Mouse (Mus musculus): ENCODE measurements around the gene Sypl.
"Not testable (repeated sequence)": the region's sequence is repeated elsewhere in the genome, so short reads cannot be mapped to it uniquely, and the experiment has no call there.

The Sypl gene

DNA sequence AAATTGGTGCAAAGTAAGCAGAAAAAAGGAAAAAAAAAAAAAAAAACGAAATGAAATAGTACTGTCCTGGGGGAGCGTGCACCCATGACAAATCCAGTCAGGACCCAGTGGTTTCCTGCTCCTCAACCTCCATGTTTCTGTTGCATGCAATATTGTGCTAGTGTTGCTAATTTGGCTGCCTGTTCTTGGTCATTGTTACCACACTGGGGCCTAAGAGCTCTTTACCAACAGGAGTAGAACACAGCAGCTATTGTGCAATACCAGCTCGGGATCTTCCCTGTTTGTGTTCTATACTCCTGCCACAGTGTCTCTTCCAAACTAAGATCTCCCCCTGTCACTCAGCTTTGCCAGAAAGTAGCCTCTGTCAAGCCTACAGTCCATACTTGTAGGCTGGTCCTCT lies 9.7 kb upstream of the Sypl start:
- DNase-seq, result no peak

DNA sequence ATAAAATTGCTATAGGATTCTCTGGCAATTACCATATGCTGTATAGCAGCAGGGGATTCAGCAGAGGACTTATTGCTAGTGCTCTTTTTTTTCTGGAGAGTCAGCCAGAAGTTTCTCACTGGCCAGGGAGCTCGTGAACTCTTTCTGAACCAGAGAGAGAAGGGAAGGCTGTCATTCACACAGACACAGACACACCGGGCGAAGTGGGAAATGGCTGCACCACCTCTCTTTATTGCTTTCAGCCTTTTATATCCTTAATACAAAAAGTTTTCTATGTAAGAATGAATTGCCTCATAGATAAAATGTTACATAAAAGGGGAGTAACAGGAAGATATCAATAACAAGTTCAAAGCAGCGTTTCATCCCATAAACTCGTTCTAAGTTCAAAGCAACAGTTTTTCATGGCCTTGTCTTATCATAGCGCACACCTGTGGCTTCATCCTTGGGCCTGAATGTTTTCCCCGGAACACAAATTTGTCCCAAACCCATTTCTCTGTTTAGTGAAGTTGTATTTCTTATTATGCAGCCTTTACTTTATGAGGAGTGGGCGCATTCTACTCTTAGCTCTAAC lies 8.7 kb upstream of the Sypl start:
- no peak for DNase-seq

DNA sequence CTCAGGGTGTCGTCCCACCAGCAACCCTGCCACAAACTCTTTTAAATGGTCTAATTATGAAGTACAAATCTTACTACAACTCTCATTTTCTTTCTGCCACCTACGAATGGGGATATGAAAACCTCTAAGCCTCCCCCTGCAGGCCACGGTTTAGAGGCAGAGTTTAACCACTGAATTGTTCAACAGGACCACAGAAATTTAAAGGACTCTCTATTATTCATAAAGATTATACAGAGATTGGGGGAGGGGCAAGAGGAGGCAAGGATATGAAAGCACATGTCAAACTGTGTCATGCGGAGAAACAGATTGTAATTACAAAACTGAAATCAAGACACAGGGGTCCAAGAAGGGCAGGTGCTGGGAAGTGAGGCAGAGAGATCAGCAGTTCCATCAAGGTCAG lies 7.3 kb upstream of the Sypl start:
- no peak for DNase-seq

DNA sequence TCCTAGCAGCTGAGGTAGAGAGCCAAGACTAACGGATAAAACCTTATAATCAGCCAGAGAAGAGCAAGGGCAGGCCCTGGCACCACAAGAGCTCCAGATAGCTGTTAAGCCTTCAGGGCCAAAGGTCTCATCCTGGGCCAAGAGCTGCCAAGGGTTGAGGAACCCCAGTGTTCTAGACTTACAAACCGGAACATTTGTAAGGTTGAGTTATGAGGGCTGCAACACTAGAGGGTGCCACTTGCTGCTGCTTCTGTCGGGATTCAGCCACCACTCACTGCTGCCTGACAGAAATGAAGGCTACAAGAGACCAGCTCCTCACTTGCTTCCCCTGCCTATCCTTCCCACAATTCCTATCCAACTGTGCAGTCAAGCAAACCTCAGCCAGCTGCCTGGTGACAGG lies 1.3 kb upstream of the Sypl start:
- DNase-seq, result peak; percentile 36

DNA sequence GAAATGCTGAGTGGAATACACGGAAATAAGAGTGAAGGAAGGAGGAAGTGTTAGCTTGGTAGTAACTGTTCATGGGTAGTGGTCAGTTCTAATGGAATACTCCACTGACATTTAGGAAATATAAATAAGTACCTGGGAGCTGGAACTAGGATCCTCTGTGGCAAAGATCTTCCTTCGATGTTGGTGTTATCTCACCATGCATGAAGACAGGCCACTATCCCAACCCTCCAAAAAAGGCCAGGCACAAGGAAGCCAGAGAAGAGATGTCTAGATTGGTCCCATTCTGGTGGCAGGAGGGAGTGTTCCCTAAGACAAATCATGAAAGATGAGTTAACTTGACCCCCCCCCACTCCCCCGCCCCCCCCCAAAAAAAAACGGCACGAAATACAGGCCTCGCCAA lies 625 bp upstream of the Sypl start:
- no peak for DNase-seq

DNA sequence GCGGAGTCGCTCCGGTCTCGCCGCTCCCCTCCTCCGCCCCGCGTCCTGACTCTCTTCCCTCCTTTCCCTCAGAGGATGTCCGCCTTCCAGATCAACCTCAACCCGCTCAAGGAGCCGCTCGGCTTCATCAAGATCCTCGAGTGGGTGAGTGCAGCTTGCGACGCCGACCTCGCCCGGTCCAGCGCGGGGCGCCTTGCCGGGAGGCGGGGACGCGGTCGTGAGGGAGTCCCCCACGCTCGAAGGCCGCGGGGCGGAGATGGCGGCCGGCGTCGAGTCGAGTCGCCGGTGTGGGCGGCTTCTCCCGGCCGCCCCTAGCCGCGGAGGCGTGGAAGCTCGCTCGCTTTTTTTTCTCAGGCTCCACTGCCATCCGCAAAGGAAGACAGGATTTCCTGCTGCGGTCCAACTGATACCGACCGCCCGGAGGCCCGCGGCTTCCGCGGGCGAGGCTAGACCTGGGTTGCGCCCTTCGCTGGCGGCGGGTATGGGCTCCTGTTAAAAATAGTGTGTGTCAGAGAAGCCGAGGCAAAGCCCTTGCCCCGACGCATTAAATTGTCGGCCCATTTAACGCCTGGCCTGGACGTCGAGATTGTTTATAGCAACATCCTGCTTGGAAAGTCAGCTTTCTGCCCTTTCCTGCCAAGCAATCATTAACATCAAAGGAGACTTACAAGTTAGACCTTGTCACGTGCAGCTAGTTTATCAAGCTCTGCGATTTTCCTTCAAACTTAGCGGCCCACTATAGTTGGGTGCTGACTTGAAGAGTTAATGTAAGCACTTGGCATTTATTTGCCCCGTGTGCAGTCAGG lies 728 bp downstream of the Sypl start:
- no peak for DNase-seq

DNA sequence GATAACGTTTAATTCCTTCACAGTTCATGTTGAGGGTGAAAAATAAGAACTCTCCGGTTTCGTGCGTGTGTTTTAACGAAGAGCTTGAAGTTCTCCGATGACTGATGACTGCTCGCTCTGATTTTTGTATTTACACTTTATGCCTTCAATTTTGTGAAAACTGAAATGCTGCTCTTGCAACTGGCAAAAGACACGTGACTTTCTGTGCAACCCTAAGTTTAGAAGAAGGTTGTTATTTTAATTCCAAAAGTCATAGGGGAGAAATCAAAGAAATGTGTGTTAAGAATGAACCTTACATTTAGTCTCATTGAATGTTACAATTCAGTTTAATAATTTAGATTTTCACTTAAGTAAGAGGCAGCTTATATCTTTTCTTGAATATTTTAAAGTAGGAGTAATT lies 1.3 kb downstream of the Sypl start:
- no peak for DNase-seq

DNA sequence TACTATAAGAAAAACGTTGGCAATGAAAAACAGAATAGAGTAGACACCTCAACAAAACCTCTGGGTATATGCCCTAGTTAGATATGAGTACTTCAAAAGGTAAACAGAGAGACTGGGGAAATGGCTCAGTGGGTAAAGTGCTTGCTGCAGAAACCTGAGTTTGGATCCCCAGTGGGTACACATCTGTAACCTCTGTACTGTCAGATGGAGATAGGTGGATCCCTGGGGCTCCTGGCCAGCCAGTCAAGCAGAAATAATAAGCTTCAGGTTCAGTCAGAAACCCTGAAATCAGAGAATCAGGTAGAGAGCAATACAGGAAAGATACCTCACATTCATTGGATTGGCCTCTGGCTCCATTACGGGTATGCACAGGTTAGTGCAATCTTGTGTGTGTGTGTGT lies 3.5 kb downstream of the Sypl start:
- no peak for DNase-seq

DNA sequence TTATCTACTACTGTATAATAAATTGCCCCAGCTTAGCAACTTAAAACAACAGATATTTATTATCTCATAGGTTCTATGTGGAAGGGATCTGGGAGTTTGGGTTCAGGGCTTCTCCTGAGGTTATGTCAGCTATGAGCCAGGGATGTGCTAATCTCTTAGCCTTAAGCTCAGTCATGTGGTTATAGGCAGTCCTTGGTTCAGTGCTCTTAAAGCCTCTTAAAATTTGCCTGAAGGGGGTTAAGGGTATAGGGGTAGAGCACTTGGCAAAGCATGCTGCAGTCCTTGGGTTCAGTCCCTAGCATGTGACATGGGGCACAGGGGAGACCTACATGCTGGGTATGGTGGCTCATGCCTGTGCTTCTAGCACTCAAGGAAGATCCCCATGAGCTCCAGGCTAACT lies 8.4 kb downstream of the Sypl start:
- DNase-seq, result no peak

DNA sequence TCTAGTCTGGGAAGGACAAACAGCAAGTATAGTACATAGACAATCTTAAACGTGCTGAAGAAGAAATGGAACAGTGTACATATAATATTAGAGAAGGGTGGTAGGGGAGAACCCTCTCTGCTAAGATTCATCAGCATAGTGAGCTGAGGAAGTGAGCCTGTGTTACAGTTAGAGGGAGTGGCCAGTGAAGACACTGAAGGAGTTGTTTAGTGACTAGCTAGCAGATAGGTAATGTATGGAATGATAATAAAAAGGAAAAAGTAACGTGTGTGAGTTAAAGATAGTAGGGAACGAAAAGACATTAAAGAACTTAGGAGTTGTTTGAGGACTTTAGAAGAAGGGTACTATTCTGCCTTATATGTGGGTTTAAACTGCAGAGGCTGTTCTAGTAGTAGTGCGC lies 10.2 kb downstream of the Sypl start:
- DNase-seq, result no peak

DNA sequence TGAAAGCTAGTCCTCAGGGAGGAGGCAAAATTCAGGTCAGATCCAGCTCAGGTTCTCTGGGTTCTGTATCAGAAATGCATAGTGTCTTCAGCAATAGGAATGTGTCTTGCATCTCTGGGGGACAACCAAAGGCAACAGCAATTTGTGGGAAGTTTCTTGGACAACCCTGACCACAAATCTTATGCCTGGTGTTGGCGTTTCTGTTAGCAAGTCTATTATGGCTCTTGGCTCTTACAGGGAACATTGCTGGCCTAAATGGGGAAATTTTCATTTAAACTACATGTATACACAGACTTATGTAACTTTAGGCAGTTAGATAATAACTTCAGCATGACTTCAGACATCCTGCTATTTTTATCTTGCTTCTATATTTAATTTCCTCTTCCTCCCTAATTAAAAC lies 18.6 kb downstream of the Sypl start:
- DNase-seq, result no peak

DNA sequence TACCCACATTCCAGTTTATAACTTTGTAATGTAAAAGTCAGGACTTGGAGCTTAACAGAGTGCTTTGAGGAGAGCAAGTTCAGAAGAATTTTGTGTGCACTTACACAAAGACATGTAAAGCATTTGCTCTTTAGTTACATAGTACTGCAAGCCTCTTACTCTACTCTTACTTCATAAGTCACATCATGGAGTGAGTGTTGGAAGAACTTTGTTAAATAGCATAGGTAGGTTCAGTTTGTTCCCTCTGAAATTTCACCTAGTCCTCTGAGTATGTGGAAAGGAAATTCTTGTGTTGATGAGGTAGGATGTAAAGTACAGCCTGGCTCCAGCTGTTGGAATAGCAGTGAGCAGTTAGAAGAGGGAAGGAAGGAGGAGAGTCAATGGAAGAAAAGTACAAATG lies 21.2 kb downstream of the Sypl start:
- no peak for DNase-seq

DNA sequence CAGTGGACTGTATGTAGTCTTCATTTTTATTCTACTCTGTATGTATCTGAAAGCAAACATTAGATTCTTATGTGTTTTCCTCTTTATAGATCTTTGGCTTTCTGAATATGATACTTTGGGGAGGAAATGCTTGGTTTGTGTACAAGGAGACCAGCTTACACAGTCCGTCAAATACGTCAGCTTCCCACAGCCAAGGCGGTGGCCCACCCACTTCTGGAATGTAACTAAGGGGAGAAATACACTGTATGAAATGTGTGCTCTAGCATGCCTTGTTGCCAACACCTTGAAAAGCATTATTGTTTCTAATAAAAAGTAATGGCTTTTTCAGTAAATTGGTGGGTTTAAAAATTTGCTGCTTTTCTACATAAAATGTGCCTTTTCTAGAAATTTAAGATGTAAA lies 21.8 kb downstream of the Sypl start:
- no peak for DNase-seq

DNA sequence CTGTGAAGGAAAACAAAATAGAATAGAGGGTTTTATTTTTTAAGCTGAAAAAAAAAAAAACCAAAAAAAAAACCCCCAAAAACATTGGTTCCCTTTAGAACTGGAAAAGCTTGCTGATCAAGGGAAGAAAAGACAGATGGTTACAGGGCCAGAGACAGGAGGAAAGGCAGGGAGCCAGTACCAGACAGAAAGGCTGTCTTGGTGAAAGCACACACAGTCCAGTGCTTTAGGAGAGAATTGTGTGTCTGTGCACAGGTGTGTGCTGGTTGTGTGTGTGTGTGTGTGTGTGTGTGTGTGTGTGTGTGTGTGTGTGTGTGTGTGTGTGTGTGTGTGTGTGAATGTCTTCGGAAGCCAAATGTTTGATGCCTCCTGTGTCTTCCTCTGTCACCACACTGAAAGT lies 28.9 kb downstream of the Sypl start:
- no peak for DNase-seq

DNA sequence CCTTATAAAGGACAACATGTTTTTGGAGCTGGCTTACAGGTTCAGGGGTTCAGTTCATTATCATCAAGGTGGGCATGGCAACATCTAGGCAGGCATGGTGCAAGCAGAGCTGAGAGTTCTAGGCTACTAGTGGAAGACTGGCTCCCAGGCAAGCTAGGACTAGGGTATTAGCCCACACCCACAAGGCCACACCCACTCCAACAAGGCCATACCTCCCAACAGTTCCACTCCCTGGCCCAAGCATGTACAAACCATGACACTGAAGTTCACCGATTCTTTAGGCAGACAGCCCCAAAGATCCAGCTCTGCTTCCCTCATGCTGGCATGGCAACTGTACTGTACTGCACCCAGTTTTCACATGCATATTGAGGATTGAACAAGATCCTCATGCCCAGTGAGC lies 29.4 kb downstream of the Sypl start:
- no peak for DNase-seq

DNA sequence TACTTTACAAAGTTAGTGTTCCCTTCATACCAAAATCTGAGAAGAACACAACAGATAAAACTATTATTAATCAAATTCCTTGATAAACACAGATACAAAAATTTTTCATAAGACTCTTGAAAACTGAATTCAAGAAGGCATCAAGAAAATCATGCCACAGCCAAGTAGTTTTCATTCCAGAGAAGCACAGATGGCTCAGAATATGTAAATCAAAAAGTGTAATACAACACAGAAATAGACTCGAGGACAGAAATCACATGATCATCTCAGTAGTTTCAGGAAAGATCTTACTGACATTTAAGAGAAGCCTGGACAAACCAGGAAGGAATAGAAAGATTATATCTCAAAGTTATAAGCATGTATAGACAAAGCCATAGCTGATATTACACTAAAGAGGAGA lies 32.6 kb downstream of the Sypl start:
- DNase-seq, result no peak

DNA sequence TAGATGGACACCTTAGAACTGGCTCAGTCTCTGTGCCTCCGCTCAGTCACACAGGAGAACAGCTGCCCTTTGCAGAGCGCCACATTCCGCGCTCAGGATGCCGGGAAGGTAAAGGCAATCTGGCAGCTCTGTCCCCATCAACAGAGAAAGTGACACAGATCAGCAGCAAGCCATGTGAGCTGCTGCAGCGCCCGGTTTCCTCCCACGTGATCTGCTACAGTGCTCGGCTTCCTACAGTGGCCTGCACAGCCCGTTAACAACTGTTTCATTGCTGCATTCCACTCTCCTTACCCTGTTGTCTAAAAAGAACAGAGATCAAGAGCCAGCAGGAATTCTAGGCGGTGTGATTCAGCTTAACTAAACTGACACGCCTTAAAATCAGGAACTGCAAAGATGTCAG lies 36.0 kb downstream of the Sypl start:
- DNase-seq, result no peak

DNA sequence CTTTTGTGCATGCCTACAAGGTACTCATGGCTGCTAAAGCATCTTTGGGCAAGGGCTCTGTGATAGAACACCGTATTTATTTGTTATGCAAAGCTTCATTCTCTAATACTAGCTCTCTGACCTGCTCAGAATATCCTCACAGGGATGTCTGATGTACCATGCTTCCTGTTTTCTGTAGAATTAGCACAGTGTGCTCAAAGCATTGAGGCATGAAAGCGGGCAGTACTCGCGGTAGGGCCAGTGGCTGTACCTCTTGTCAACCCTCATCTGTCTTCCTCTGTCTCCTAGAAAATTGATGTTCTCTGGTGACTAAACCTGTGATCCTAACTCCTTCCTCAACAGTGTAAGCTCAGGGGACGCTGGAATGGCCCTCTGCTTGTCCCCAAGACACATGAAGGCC lies 40.4 kb downstream of the Sypl start:
- DNase-seq, result no peak

DNA sequence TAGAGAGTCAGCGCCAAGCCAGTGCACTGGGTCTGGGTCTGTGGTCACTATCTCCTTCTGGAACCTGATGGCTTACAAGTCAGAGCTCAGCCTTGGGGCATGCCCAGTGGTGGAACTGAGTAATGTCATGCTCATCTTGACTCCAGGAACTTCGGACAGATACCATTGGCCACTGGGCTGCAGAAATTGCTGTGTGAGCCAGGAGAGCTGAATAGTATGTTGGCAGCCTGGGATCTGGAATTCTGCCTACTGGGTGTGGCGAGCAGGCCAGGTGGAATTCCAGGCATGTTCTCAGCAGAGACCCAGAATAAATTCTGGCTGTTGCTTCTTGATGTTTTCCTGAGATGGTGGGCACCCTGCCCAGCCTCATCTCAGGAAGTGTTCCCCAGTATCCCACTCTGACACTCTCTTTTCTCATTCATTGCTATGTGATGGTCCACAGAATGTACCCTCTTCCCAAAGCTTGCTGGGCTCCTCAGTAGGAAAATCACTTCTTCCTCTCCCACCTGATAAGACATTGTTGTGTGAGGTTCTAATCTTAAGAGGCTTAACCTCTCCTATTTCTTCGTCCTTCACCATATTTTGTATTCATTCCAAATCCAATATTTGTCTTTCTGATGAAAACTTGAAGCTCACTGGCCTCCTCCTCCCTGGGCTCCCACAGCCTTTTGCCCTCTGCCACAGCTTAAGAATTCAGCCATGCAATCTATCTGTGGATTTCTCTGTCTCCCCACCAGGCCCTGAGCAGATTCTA lies 41.6 kb downstream of the Sypl start:
- DNase-seq, result peak; percentile 29

DNA sequence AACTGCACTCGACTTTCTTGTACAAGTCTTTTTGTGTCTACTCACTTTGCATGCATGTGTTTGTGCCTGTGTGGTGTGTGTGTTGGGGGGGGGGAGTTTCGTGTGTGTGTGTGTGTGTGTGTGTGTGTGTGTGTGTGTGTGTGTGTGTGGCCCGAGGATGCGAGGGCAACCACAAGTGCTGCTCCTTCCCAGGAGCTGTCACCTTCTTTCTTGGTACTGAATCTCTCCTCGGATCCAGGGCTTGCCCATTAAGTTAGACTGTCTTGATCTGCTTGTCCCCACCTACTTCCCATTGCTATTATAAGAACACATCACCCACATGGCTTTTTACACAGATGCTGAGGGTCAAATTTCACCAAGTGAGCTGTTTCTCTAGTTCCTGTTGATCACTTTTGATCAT lies 45.1 kb downstream of the Sypl start:
- DNase-seq, result no peak

DNA sequence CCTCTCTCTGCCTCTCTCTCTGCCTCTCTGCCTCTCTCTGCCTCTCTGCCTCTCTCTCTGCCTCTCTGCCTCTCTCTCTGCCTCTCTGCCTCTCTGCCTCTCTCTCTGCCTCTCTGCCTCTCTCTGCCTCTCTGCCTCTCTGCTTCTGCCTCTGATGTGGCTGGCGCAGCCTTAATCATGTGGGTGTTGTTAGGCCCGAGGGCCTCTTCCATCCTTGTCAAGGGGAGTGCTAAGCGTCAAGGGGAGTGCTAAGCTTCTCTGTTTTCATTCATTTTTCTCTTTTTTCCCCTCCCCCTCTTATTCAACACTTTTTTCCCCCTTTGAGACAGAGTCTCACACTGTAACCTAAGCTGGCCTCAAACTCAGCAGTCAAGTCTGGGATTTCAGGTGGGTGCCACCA lies 46.1 kb downstream of the Sypl start:
- DNase-seq, result not testable (repeated sequence)

DNA sequence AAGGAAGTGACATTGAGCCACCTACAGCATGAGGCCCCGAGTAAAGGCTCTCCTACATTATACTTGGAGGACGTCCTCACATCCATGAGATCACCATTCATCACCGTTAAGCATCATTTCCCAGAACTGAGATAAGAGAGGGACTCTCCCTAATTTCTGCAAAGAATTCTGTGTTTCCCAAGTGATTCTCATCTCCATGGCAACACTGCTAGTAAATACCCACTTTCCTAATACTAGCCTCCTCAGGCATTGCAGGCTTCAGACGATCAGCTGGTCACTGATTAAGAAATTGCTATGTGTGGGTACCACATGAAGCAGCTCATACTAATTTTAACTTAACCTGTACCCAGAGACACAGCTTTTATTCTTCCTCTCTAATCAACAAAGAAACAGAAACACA lies 46.7 kb downstream of the Sypl start:
- no peak for DNase-seq

DNA sequence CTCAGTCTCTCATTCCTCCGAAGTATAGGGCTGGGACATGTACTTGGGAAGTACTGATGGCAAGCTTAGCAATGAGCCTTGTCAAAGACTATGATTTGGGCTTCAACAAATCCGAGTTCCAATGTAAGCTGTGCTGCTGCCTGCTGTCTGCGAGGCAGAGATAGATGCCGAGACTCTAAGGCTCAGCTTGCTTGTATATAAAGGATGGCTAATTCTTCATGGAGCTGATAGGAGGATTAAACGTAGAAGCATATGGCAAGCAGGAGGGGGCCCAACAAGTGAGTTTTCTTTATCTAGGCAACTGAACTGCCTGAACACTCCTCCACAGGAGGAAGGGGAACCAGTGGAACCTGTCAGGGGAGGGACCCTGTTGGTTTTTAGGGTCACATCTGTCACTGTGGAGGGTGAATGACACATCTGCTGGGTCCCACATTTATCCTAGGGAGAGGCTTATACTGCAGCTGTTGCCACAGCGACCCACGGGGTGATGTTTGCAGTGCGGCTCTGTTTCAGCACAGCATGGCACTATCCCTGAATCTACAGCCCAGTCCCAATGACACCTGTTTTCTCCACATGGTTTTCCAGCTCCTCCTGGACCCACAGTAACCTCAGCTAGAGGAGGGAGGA lies 49.8 kb downstream of the Sypl start:
- DNase-seq, result no peak

DNA sequence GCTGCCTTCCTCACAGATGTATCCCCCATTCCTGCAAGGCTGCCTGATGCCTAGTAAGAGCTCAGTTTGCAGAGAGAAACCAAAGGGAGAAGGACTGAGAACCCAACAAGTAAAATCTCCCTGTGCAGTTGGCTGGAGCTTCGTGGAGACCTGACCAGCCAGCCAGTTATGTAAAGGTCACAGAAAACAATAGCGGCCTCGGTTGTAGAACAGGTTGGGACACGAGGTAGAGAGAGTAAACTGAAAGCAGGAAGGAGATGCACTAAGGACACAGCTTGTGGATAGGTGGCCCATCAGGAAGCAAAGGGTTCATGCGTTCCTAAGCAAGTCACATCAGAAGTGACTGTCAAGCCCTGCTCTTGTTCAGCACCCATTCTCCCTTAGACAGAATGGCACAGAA lies 52.2 kb downstream of the Sypl start:
- no peak for DNase-seq

All from right cerebral cortex, postnatal 14 days (tissue).